Mouse (Mus musculus): ENCODE measurements at regions not wholly inside any gene's neighbourhood (a gene's known extent, or its start where the extent isn't known, plus 50 kb on each side); places are given as distances from the start of the nearest gene placed in this dataset.

GRCm38 (mm10) chr9:32936462-32936861 lies 300.4 kb downstream of the Ets1 start:
- TF ChIP-seq CTCF (IDR thresholded peaks at IDR 0.05; ENCODE audit: low read depth, low read length) (no peak), GATA2 (IDR thresholded peaks at IDR 0.05; ENCODE audit: borderline replicate concordance, low read depth, low read length) (no peak), GATA1 (IDR thresholded peaks at IDR 0.05; ENCODE audit: borderline replicate concordance, low read length) (no peak), POLR2AphosphoS5 (IDR thresholded peaks at IDR 0.05; ENCODE audit: insufficient replicate concordance, low read depth, low read length) (no peak), TAL1 (conservative IDR thresholded peaks at IDR 0.05; ENCODE audit: low read depth, low read length) (no peak)
